Mouse (Mus musculus): ENCODE data around the gene Cps1. TPM values are rescaled to one million over a fixed set of nuclear protein-coding genes. Genes with fewer than 3 reads are reported as not detected.

Cps1 gene
- polyA plus RNA-seq, 1 experiment from 2014 or later: 0.11 TPM

DNA sequence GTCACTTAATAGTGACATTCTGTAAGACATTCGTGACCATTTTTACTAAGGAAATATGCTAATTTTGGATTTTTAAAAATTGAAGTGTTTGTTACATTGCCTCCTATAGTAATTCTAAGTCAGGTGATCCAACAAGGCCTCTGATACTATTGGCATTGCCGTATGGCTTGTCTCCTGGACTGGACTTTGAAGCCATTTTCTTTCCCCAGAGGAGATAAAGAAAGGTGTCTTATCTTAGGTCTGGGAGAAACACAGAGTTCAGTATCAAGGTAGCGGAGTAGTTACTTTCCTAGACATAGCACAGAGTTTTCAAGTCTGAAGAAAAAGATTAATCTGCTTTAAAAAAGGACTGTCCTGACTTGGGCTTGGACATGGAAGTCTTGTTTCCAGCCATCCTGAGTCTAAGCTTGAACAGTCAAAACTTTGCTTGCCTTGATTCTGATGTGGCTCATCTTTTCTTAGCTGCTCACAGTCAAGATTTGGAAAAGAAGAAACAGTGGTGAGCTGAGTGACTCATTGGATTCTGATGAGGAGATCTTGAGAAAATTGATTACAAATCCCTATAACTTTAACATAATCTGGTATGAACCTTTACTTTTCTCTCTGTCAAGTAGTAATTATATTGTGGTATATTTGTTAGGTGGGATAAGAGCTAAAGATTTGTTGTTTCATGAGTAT, 11.1 kb upstream of the Cps1 start:
- Histone ChIP-seq H3K27me3 (ENCODE audit: control insufficient read depth, insufficient read depth, low read length) (no peaks in the 10 kb centered on the region), H3K27ac (replicated peaks in 1 of 2; ENCODE audit: control insufficient read depth in 1 of 2, insufficient read depth in 1 of 2, low read depth in 2 of 2, low read length in 2 of 2) (no peak overlapping the region), H3K4me2 (ENCODE audit: low read length) (no peak overlapping the region), H3K36me3 (ENCODE audit: control insufficient read depth, insufficient read depth, low read length) (no peaks in the 10 kb centered on the region), H3K4me1 (ENCODE audit: control insufficient read depth in 2 of 2, insufficient read depth in 2 of 2, low read length in 2 of 2) (no peaks in the 10 kb centered on the region), H3K4me3 (ENCODE audit: control insufficient read depth in 1 of 2, insufficient read depth in 1 of 2, low read depth in 1 of 2, low read length in 2 of 2) (no peak overlapping the region), H3K9ac (ENCODE audit: low read length) (no peak overlapping the region), H3K9me3 (ENCODE audit: control insufficient read depth, low read length) (no peaks in the 10 kb centered on the region)
- ATAC-seq (ENCODE audit: insufficient number of reproducible peaks, insufficient read depth, low FRiP score, low read depth): no peak
- 74% methylated on average over 3 of the region's 3 CpGs for WGBS

DNA sequence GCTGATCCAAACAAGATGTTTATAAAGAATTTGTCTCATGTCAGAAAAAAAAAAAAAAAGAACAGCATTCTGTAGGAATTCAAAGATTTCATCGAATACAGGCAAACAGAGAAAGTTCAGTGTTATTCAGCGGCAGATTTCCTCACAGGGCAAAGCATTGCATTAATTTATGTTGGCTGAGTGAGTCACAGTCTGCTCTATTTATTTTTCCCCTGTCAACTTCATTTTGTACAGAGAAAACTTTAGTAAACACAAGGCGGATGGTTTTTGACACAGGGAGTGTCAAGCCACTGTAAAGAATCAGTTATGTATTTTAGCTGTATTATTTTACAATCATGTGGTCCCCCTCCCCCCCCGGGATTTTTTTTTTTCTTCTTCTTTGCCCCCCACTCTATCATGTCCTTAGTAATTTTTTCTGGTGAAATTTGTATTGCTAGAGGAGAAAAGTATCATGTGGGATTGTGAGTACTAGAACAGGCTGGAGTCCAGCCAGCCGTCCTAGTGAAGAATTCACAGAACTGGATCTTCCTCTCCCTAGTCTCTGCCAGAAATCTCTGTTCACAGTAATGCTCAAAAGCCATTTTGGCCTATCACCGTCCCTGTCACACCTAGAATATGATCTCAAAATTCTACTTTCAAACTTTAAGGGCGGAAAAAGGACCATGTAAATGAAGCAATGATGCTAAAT, 9.3 kb upstream of the Cps1 start:
- Histone ChIP-seq H3K4me1 (ENCODE audit: control insufficient read depth in 2 of 2, insufficient read depth in 2 of 2, low read length in 2 of 2) (no peaks in the 10 kb centered on the region), H3K4me3 (ENCODE audit: control insufficient read depth in 1 of 2, insufficient read depth in 1 of 2, low read depth in 1 of 2, low read length in 2 of 2) (no peak overlapping the region), H3K27ac (replicated peaks in 1 of 2; ENCODE audit: control insufficient read depth in 1 of 2, insufficient read depth in 1 of 2, low read depth in 2 of 2, low read length in 2 of 2) (no peak overlapping the region), H3K4me2 (ENCODE audit: low read length) (no peak overlapping the region), H3K9me3 (ENCODE audit: control insufficient read depth, low read length) (no peaks in the 10 kb centered on the region), H3K9ac (ENCODE audit: low read length) (no peak overlapping the region), H3K27me3 (ENCODE audit: control insufficient read depth, insufficient read depth, low read length) (no peaks in the 10 kb centered on the region), H3K36me3 (ENCODE audit: control insufficient read depth, insufficient read depth, low read length) (no peaks in the 10 kb centered on the region)
- WGBS: 77% methylated on average over 7 of the region's 7 CpGs
- ATAC-seq (ENCODE audit: insufficient number of reproducible peaks, insufficient read depth, low FRiP score, low read depth): no peak

DNA sequence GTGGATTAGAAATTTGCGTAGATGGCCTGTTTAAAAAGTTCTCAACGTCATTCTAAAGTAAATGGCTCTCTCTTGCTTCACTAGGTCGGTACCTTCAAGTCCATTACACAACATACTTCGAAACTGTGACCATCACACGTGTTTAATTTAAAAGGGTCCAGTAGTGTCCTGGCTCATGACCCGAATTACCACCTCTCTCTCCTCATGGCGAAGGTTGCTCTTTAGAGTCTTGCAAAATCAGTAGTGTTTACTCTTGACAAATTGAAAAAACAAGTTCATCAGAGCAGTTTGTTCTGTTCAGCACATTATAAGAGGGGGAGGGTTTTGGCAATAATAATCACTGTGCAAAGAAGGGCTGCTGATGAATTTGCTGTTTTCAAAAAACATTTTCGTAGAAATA, 6.3 kb upstream of the Cps1 start:
- no peak overlapping the region for H3K4me3 ChIP-seq (ENCODE audit: control insufficient read depth in 1 of 2, insufficient read depth in 1 of 2, low read depth in 1 of 2, low read length in 2 of 2)
- no peak overlapping the region for H3K4me2 ChIP-seq (ENCODE audit: low read length)
- no peaks in the 10 kb centered on the region for H3K9me3 ChIP-seq (ENCODE audit: control insufficient read depth, low read length)
- no peaks in the 10 kb centered on the region for H3K4me1 ChIP-seq (ENCODE audit: control insufficient read depth in 2 of 2, insufficient read depth in 2 of 2, low read length in 2 of 2)
- H3K36me3 ChIP-seq (ENCODE audit: control insufficient read depth, insufficient read depth, low read length): no peaks in the 10 kb centered on the region
- no peaks in the 10 kb centered on the region for H3K27me3 ChIP-seq (ENCODE audit: control insufficient read depth, insufficient read depth, low read length)
- no peak overlapping the region for H3K27ac ChIP-seq (replicated peaks in 1 of 2; ENCODE audit: control insufficient read depth in 1 of 2, insufficient read depth in 1 of 2, low read depth in 2 of 2, low read length in 2 of 2)
- WGBS: 78% methylated on average over 8 of the region's 8 CpGs
- ATAC-seq (ENCODE audit: insufficient number of reproducible peaks, insufficient read depth, low FRiP score, low read depth): no peak
- H3K9ac ChIP-seq (ENCODE audit: low read length): no peak overlapping the region

DNA sequence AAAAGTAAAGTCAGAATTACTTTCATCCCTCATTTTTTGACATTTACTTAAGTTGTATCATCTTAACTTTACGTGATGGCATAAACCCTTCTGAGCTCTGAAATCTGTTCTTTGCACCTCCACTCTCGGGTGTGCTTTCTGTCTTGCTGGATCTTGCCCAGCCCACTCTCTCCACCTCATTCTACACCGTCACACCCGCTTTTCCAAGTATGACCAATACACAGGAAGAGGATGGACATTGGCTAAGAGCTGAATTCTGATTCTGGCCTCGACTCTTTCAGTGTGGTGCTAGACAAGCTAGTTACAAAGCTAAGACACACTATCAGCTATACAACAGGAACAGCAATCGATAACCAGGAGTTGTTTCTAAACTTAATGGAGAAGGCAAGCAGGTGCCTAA, 5.0 kb upstream of the Cps1 start:
- H3K27me3 ChIP-seq (ENCODE audit: control insufficient read depth, insufficient read depth, low read length): no peaks in the 10 kb centered on the region
- no peak overlapping the region for H3K4me2 ChIP-seq (ENCODE audit: low read length)
- no peak overlapping the region for H3K27ac ChIP-seq (replicated peaks in 1 of 2; ENCODE audit: control insufficient read depth in 1 of 2, insufficient read depth in 1 of 2, low read depth in 2 of 2, low read length in 2 of 2)
- WGBS: 75% methylated on average over 6 of the region's 6 CpGs
- no peaks in the 10 kb centered on the region for H3K36me3 ChIP-seq (ENCODE audit: control insufficient read depth, insufficient read depth, low read length)
- no peak for ATAC-seq (ENCODE audit: insufficient number of reproducible peaks, insufficient read depth, low FRiP score, low read depth)
- no peaks in the 10 kb centered on the region for H3K4me1 ChIP-seq (ENCODE audit: control insufficient read depth in 2 of 2, insufficient read depth in 2 of 2, low read length in 2 of 2)
- H3K4me3 ChIP-seq (ENCODE audit: control insufficient read depth in 1 of 2, insufficient read depth in 1 of 2, low read depth in 1 of 2, low read length in 2 of 2): no peak overlapping the region
- no peaks in the 10 kb centered on the region for H3K9me3 ChIP-seq (ENCODE audit: control insufficient read depth, low read length)
- H3K9ac ChIP-seq (ENCODE audit: low read length): no peak overlapping the region

DNA sequence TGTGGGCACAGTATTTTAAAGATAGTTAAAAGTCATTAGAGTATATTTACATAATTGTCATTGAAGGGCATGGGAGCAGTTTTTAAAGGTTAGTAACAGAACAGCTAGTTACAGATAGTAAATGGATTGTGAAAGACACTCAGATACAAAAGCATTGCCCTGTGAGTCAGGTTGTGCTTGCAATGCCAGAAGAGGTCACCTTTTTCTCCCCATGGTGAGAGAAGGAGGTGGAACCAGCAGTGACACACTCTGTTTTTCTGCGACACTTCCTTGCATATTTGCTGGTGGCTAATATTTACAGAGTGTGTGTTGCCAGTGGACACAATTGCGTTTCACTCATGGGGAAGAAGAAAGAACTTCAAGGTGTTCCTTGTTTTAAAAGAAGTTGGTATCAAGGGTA, 2.6 kb downstream of the Cps1 start:
- ATAC-seq (ENCODE audit: insufficient number of reproducible peaks, insufficient read depth, low FRiP score, low read depth): no peak
- no peaks in the 10 kb centered on the region for H3K36me3 ChIP-seq (ENCODE audit: control insufficient read depth, insufficient read depth, low read length)
- no peaks in the 10 kb centered on the region for H3K9me3 ChIP-seq (ENCODE audit: control insufficient read depth, low read length)
- WGBS: 86% methylated on average over 2 of the region's 2 CpGs
- H3K27me3 ChIP-seq (ENCODE audit: control insufficient read depth, insufficient read depth, low read length): no peaks in the 10 kb centered on the region
- H3K27ac ChIP-seq (replicated peaks in 1 of 2; ENCODE audit: control insufficient read depth in 1 of 2, insufficient read depth in 1 of 2, low read depth in 2 of 2, low read length in 2 of 2): no peak overlapping the region
- H3K4me3 ChIP-seq (ENCODE audit: control insufficient read depth in 1 of 2, insufficient read depth in 1 of 2, low read depth in 1 of 2, low read length in 2 of 2): no peak overlapping the region
- H3K9ac ChIP-seq (ENCODE audit: low read length): no peak overlapping the region
- no peak overlapping the region for H3K4me2 ChIP-seq (ENCODE audit: low read length)
- H3K4me1 ChIP-seq (ENCODE audit: control insufficient read depth in 2 of 2, insufficient read depth in 2 of 2, low read length in 2 of 2): no peaks in the 10 kb centered on the region

DNA sequence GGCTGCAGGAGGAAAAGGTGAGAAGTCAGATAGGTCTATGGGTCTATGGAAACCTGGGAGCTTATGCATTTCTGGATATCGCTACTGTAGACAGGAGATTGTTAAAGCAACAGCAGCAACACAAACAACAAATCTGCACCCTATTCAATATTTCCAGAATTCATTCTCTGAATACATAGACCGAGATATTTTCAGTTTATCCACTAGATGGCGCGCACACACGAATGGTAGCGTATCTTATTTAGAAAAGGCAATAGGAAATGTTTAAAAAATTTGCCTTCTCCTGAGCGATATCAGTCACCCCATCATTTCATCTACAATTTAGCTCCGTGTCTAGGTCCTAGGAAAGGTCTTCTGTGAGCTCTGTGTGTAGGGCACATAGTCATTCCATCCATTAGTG, 21.1 kb downstream of the Cps1 start:
- Histone ChIP-seq H3K36me3 (ENCODE audit: control insufficient read depth, insufficient read depth, low read length) (no peaks in the 10 kb centered on the region), H3K4me3 (ENCODE audit: control insufficient read depth in 1 of 2, insufficient read depth in 1 of 2, low read depth in 1 of 2, low read length in 2 of 2) (no peak overlapping the region), H3K9me3 (ENCODE audit: control insufficient read depth, low read length) (no peaks in the 10 kb centered on the region), H3K4me2 (ENCODE audit: low read length) (peak overlapping the region; percentile 46), H3K27ac (replicated peaks in 1 of 2; ENCODE audit: control insufficient read depth in 1 of 2, insufficient read depth in 1 of 2, low read depth in 2 of 2, low read length in 2 of 2) (no peak overlapping the region), H3K4me1 (ENCODE audit: control insufficient read depth in 2 of 2, insufficient read depth in 2 of 2, low read length in 2 of 2) (no peaks in the 10 kb centered on the region), H3K27me3 (ENCODE audit: control insufficient read depth, insufficient read depth, low read length) (no peaks in the 10 kb centered on the region), H3K9ac (ENCODE audit: low read length) (no peak overlapping the region)
- WGBS: 8% methylated on average over 8 of the region's 8 CpGs
- no peak for ATAC-seq (ENCODE audit: insufficient number of reproducible peaks, insufficient read depth, low FRiP score, low read depth)

DNA sequence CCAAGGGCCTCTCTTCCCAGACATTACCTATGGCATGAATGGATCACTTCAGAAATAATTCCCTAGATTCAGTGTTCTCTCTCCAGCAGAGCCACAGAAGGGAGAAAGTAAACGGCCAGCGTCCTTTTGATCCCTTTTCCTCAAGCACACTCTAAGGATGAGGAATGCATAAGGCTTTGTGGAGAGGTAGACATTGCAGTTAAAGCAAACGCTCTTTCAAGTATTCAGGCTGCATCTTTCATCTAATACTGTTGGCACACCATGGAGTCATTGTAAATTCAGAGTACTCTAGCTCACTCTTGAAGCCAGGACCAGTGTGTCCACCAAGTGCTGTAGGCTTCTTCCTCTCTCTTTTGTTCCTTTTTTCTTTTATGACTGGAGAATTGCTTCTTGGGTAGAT, 28.4 kb downstream of the Cps1 start:
- Histone ChIP-seq H3K9ac (ENCODE audit: low read length) (no peak overlapping the region), H3K4me2 (ENCODE audit: low read length) (no peak overlapping the region), H3K27ac (replicated peaks in 1 of 2; ENCODE audit: control insufficient read depth in 1 of 2, insufficient read depth in 1 of 2, low read depth in 2 of 2, low read length in 2 of 2) (no peak overlapping the region), H3K9me3 (ENCODE audit: control insufficient read depth, low read length) (peaks cover 4% of the 10 kb centered on the region; the same call in 1 of the 2 replicates), H3K4me3 (ENCODE audit: control insufficient read depth in 1 of 2, insufficient read depth in 1 of 2, low read depth in 1 of 2, low read length in 2 of 2) (no peak overlapping the region), H3K27me3 (ENCODE audit: control insufficient read depth, insufficient read depth, low read length) (no peaks in the 10 kb centered on the region), H3K4me1 (ENCODE audit: control insufficient read depth in 2 of 2, insufficient read depth in 2 of 2, low read length in 2 of 2) (no peaks in the 10 kb centered on the region), H3K36me3 (ENCODE audit: control insufficient read depth, insufficient read depth, low read length) (no peaks in the 10 kb centered on the region)
- no peak for ATAC-seq (ENCODE audit: insufficient number of reproducible peaks, insufficient read depth, low FRiP score, low read depth)
- WGBS: 78% methylated on average over 3 of the region's 3 CpGs

DNA sequence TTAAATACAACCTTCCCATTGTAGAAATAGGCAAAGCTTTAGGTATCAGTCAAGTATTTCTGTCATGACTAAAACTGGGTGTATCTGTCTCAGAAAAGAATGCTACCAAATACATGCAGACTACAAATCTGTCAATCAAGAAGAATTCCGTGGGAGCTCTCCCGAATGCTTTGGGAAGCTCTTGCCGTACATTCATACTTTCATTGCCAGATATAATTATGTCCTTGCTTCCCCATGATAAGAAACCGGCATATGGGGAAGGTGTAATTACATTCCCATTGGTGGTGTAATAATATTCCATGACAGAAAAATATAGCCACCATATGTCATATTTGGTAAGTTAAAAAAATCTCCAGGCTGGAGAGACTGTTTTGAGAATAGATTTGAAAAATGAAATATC, 44.5 kb downstream of the Cps1 start:
- Histone ChIP-seq H3K27ac (replicated peaks in 1 of 2; ENCODE audit: control insufficient read depth in 1 of 2, insufficient read depth in 1 of 2, low read depth in 2 of 2, low read length in 2 of 2) (no peak overlapping the region), H3K4me1 (ENCODE audit: control insufficient read depth in 2 of 2, insufficient read depth in 2 of 2, low read length in 2 of 2) (no peaks in the 10 kb centered on the region), H3K4me2 (ENCODE audit: low read length) (no peak overlapping the region), H3K36me3 (ENCODE audit: control insufficient read depth, insufficient read depth, low read length) (no peaks in the 10 kb centered on the region), H3K4me3 (ENCODE audit: control insufficient read depth in 1 of 2, insufficient read depth in 1 of 2, low read depth in 1 of 2, low read length in 2 of 2) (no peak overlapping the region), H3K9ac (ENCODE audit: low read length) (no peak overlapping the region), H3K9me3 (ENCODE audit: control insufficient read depth, low read length) (no peaks in the 10 kb centered on the region), H3K27me3 (ENCODE audit: control insufficient read depth, insufficient read depth, low read length) (no peaks in the 10 kb centered on the region)
- no peak for ATAC-seq (ENCODE audit: insufficient number of reproducible peaks, insufficient read depth, low FRiP score, low read depth)
- 68% methylated on average over 4 of the region's 4 CpGs for WGBS
